Mouse (Mus musculus) CD4-positive, CD25-positive, alpha-beta regulatory T cell, adult 9 weeks (primary cell): Measurements from ENCODE around the gene Rhox13. TPM values are rescaled to one million over a fixed set of nuclear protein-coding genes. Genes with fewer than 3 reads are reported as not detected.

Experiments used
- polyA plus RNA-seq: library from polyadenylated mRNA; unstranded; fragments of 100-300 nt; shearing (Covaris generic); gene quantifications from one replicate; pipeline ENCODE4 v1.2.1, GENCODE M21; 2017

The Rhox13 gene
- polyA plus RNA-seq: not detected

GRCm38 (mm10) chrX:38120982-38121381, at the start of gene Rhox13:
Gene Rhox13 (plus strand): TSS chrX:38121219.

DNA sequence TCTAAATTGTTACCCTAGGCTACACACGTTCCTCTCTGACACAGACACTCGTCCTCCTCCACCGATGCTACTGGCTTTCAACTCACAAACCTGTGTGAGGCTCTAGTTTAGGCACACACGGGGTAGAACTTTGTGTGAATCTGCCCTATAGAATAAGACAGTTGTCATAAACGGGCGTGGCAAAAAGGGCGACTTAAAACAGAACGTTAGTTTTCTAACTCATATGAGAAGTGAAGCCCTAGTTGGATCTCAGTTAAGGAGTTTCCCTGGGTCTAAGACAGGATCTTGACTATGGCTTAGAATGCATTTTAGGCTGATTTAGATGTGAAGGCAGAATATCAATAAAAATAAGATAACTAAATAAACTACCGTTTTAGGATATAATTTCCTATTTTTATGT, 36.0 kb upstream of the Rhox13 start, which contains the start of gene Rhox11:
Gene Rhox11, minus strand, starts transcription at position 101 of the 400 bp plus-strand sequence.

GRCm38 (mm10) chrX:38110807-38111206, 10.2 kb upstream of the Rhox13 start, which contains the start of gene Rhox12:
Gene Rhox12 (minus strand): TSS chrX:38110907.

Other genes starting within 250 kb of the Rhox13 start
- gene Rhox8, start 242.3 kb upstream of the Rhox13 start, polyA plus RNA-seq: not detected
- not detected for gene Rhox7b, start 224.0 kb upstream of the Rhox13 start, polyA plus RNA-seq
- not detected for gene Rhox9, start 219.4 kb upstream of the Rhox13 start, polyA plus RNA-seq
- gene Btg1-ps1, start 102.4 kb upstream of the Rhox13 start, polyA plus RNA-seq: not detected
- gene Btg1-ps2, start 78.1 kb upstream of the Rhox13 start, polyA plus RNA-seq: not detected
- not detected for gene Rhox10, start 54.7 kb upstream of the Rhox13 start, polyA plus RNA-seq
- not detected for gene Rhox11, start 36.1 kb upstream of the Rhox13 start, polyA plus RNA-seq
- not detected for gene Rhox12, start 10.3 kb upstream of the Rhox13 start, polyA plus RNA-seq
- 1.3 TPM for gene Zbtb33, start 68.6 kb downstream of the Rhox13 start, polyA plus RNA-seq
- 1.1 TPM for gene Tmem255a, start 131.2 kb downstream of the Rhox13 start, polyA plus RNA-seq
- gene Atp1b4, start 195.0 kb downstream of the Rhox13 start, polyA plus RNA-seq: not detected